Mouse (Mus musculus): Measurements from ENCODE around the gene Lce1g. TPM values are rescaled to one million over a fixed set of nuclear protein-coding genes. Genes with fewer than 3 reads are reported as not detected.

Lce1g gene
- polyA plus RNA-seq, 1 experiment from 2014 or later, result not detected

DNA sequence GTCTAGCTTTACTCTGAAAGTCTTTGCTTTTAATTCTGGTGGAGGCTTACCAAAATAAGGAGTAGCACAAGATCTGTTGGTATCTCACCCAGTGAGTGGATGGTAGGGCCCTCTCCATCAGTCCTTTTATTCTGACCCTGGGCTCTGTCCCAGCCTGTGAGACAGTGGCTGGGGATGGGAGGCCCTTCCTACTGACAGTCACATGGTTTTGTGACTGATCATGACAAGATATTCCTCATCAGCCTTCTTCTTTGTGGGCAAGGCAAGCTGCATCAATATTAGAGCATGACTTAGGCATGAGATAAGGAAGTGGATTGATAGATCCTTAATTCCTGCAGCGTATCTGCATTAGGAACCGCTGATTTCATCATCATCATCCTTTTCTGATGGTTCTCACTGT is 43.2 kb downstream of the Lce1g start, which contains the start of gene Lce1e:
TSS of gene Lce1e (minus strand) at position 101 of the 400 bp plus-strand sequence.
- Histone ChIP-seq H3K4me3 (replicated peaks; ENCODE audit: low read length) (no peak within 1 kb of the TSS), H3K27me3 (replicated peaks; ENCODE audit: control insufficient read depth, insufficient read depth, low read length) (no peaks in the 10 kb centered on the region), H3K4me1 (replicated peaks; ENCODE audit: control insufficient read depth, insufficient read depth, low read length) (no peaks in the 10 kb centered on the region), H3K4me2 (ENCODE audit: low read length) (no peak within 1 kb of the TSS), H3K36me3 (ENCODE audit: control insufficient read depth, insufficient read depth) (no peaks in the 10 kb centered on the region), H3K9me3 (ENCODE audit: control insufficient read depth, low read length) (no peaks in the 10 kb centered on the region), H3K27ac (ENCODE audit: low read length) (no peak within 1 kb of the TSS), H3K9ac (replicated peaks; ENCODE audit: low read depth, low read length) (no peak within 1 kb of the TSS)
- ATAC-seq, result no peak
- WGBS, result 90% methylated on average over 2 of the region's 2 CpGs

Other genes with a start within 250 kb of the Lce1g start
- gene 2310046K23Rik, start 217.8 kb downstream of the Lce1g start, polyA plus RNA-seq (2015; fragmentation: Nextera tagmentation; extraction: Ambion mirVana), result not detected in 2 replicates
- gene Ivl, start 178.6 kb downstream of the Lce1g start, polyA plus RNA-seq (2015; fragmentation: Nextera tagmentation; extraction: Ambion mirVana), result not detected in 2 replicates
- gene Smcp, start 163.3 kb downstream of the Lce1g start, polyA plus RNA-seq (2015; fragmentation: Nextera tagmentation; extraction: Ambion mirVana), result not detected in 2 replicates
- gene 2210017I01Rik, start 144.8 kb downstream of the Lce1g start, polyA plus RNA-seq (2015; fragmentation: Nextera tagmentation; extraction: Ambion mirVana), result not detected in 2 replicates
- not detected in 2 replicates for gene Lce6a, start 130.7 kb downstream of the Lce1g start, polyA plus RNA-seq (2015; fragmentation: Nextera tagmentation; extraction: Ambion mirVana)
- not detected in 2 replicates for gene Lce1a1, start 104.0 kb downstream of the Lce1g start, polyA plus RNA-seq (2015; fragmentation: Nextera tagmentation; extraction: Ambion mirVana)
- not detected in 2 replicates for gene Lce1b, start 95.4 kb downstream of the Lce1g start, polyA plus RNA-seq (2015; fragmentation: Nextera tagmentation; extraction: Ambion mirVana)
- gene Lce1a2, start 82.0 kb downstream of the Lce1g start, polyA plus RNA-seq (2015; fragmentation: Nextera tagmentation; extraction: Ambion mirVana), result not detected in 2 replicates
- not detected in 2 replicates for gene Lce1c, start 73.1 kb downstream of the Lce1g start, polyA plus RNA-seq (2015; fragmentation: Nextera tagmentation; extraction: Ambion mirVana)
- not detected in 2 replicates for gene Lce1d, start 65.1 kb downstream of the Lce1g start, polyA plus RNA-seq (2015; fragmentation: Nextera tagmentation; extraction: Ambion mirVana)
- not detected in 2 replicates for gene Lce1e, start 43.3 kb downstream of the Lce1g start, polyA plus RNA-seq (2015; fragmentation: Nextera tagmentation; extraction: Ambion mirVana)
- not detected in 2 replicates for gene Lce1f, start 32.0 kb downstream of the Lce1g start, polyA plus RNA-seq (2015; fragmentation: Nextera tagmentation; extraction: Ambion mirVana)
- not detected in 2 replicates for gene Gm38119, start 13.2 kb downstream of the Lce1g start, polyA plus RNA-seq (2015; fragmentation: Nextera tagmentation; extraction: Ambion mirVana)
- not detected in 2 replicates for gene Lce1h, start 12.7 kb upstream of the Lce1g start, polyA plus RNA-seq (2015; fragmentation: Nextera tagmentation; extraction: Ambion mirVana)
- gene Lce1i, start 26.6 kb upstream of the Lce1g start, polyA plus RNA-seq (2015; fragmentation: Nextera tagmentation; extraction: Ambion mirVana), result not detected in 2 replicates
- not detected in 2 replicates for gene Lce1j, start 38.2 kb upstream of the Lce1g start, polyA plus RNA-seq (2015; fragmentation: Nextera tagmentation; extraction: Ambion mirVana)
- not detected in 2 replicates for gene Lce1k, start 55.6 kb upstream of the Lce1g start, polyA plus RNA-seq (2015; fragmentation: Nextera tagmentation; extraction: Ambion mirVana)
- not detected in 2 replicates for gene Kprp, start 74.9 kb upstream of the Lce1g start, polyA plus RNA-seq (2015; fragmentation: Nextera tagmentation; extraction: Ambion mirVana)
- not detected in 2 replicates for gene Lce1l, start 98.9 kb upstream of the Lce1g start, polyA plus RNA-seq (2015; fragmentation: Nextera tagmentation; extraction: Ambion mirVana)
- not detected in 2 replicates for gene 2310050C09Rik, start 117.9 kb upstream of the Lce1g start, polyA plus RNA-seq (2015; fragmentation: Nextera tagmentation; extraction: Ambion mirVana)
- not detected in 2 replicates for gene Lce3a, start 173.9 kb upstream of the Lce1g start, polyA plus RNA-seq (2015; fragmentation: Nextera tagmentation; extraction: Ambion mirVana)
- not detected in 2 replicates for gene Lce3b, start 180.6 kb upstream of the Lce1g start, polyA plus RNA-seq (2015; fragmentation: Nextera tagmentation; extraction: Ambion mirVana)
- not detected in 2 replicates for gene Lce3c, start 192.1 kb upstream of the Lce1g start, polyA plus RNA-seq (2015; fragmentation: Nextera tagmentation; extraction: Ambion mirVana)
- not detected in 2 replicates for gene Lce3d, start 205.1 kb upstream of the Lce1g start, polyA plus RNA-seq (2015; fragmentation: Nextera tagmentation; extraction: Ambion mirVana)
- gene Lce3e, start 214.7 kb upstream of the Lce1g start, polyA plus RNA-seq (2015; fragmentation: Nextera tagmentation; extraction: Ambion mirVana), result not detected in 2 replicates
- not detected in 2 replicates for gene Lce3f, start 239.9 kb upstream of the Lce1g start, polyA plus RNA-seq (2015; fragmentation: Nextera tagmentation; extraction: Ambion mirVana)